Mouse (Mus musculus): ENCODE data around the gene Itgb8. TPM values are rescaled to one million over a fixed set of nuclear protein-coding genes. Genes with fewer than 3 reads are reported as not detected.

Itgb8 gene
- total RNA-seq, 2 experiments from 2014 or later = 39.1 to 42.5 TPM

DNA sequence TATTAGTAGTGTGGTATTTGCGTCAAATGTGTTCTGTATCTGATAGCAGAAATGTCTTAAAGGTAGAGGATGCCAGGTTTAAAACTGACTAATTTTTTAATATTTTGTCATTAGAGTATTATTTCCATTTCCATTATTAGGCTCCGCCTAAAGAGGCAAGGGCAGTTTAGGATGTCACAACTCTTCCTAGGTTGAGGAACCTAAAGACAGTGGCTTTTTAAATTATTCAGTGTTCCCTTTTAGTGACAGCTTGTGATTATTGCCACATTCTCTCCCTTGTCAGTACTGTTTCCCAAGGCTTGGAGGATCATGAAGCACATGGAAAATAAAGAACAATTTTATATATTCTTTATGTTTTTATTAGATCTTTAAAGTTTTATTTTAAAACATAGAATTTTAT lies 80.9 kb downstream of the Itgb8 start:
- no peak for DNase-seq (ENCODE audit: low spot score in 2 of 2)
- intact Hi-C loops (cut with DNase I) = no loop called here

DNA sequence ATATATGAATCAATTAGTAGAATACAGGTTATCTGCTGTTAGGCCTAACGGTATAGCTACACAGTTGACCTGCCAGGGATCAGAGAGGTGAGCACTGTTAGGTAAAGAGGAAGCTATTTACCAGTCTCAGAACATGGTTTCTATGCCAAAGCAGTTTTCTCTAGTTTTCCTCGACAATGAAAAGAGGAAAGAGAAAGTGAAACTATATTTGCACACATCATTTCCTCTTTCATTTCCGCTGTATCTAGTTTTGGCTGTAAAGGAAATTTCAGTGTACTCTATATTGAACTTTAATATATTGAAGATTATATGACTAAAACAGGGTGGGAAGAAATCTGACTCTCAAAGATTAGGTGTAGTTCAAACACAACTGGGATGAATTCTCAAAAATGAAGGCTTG lies 81.5 kb downstream of the Itgb8 start:
- intact Hi-C loops (cut with DNase I) = no loop called here
- no peak for DNase-seq (ENCODE audit: low spot score in 2 of 2)

DNA sequence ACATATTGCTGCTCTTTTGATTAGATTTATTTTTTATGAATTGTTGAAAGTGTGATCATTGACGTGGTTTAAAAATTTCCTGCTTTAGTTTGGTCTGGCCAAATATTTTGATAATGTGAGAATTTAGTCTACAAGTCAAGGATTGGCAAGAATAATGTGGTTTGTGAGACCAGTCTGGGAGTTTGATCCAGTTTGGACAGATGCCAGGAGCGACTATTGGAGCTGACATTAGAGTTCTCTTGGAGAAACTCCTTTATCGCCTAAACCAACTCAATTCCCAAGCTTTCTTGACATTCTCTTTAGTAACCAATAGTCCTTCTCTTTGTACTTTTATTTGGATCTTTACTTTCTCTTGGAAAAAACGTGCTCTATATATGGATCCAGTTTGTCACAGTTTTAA lies 83.0 kb downstream of the Itgb8 start:
- intact Hi-C loops (cut with DNase I) = no loop called here
- no peak for DNase-seq (ENCODE audit: low spot score in 2 of 2)

DNA sequence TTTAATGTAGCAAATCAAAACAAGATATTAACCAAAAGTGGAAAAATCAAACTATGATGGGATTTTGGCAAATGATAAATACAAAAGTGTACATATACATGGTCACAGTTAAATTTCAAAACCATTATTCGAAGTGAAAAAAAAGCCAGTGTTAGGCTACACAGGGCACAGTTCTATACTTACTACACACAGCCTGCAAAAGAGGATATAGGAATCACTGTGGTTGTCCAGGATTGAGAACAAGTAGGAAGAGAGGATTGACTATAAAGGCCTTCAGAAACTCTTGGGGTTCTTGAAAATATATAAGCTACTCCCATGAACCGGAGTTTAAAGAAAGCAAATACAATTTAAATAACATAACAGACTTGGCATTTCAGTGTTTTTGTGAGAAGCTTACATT lies 87.6 kb downstream of the Itgb8 start:
- no peak for DNase-seq (ENCODE audit: low spot score in 2 of 2)
- intact Hi-C loops (cut with DNase I) = no loop called here

DNA sequence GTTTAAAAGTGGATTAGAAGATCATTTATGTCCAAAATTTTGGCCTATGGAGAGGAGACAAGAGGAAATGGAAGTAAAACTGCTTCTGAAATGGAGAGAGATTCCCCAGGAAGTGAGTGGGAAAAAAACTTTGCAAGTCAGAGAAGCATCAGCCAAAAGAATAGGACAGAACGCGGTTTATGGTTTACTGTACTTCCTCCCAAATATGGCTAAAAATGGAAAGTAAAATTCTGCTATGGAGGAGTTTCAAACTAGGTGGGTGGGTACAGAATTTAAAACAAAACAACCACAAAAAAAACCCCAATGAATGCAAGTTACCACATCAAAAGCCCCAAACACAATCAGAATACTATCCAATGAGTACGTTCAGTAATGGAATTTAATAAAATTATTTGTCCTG lies 90.8 kb downstream of the Itgb8 start:
- intact Hi-C loops (cut with DNase I) = no loop called here
- no peak for DNase-seq (ENCODE audit: low spot score in 2 of 2)

DNA sequence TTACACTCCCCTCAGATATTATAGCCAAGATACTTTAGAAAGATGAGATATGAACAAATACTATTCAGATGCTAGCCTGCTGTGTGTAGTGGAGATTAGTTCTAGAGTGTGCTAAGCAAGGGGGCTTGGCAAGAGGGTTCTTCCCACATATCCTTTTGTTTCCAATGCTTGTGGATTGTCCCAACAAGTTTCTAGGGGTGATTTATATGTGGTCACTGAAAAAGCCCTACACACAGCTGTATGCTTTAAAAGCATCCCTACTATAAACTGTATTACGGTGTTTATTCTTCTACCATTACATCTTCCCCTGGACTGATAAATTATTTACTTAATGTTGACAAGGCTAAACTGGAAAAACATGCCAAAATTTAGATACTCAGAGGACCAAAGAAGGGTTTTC lies 92.6 kb downstream of the Itgb8 start:
- intact Hi-C loops (cut with DNase I) = no loop called here
- no peak for DNase-seq (ENCODE audit: low spot score in 2 of 2)

DNA sequence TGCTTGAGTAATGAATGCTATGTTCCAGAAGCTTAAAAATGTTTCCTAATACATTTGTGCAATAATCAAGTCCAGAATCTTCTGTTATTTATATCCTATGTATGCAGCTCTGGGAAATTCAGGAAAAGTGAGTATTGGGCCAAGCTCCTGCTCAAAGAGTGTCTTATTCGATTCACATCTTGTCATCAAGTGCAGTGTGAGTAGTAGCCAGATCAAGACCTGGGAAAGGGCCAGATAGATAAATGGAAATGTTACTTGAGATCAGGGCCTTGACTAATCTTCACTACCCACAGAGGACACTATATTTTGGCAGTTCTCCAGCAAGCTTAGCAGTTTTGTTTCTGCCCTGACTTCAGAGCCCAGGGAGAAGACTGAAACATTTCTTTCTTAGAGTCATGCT lies 100.7 kb downstream of the Itgb8 start:
- no peak for DNase-seq (ENCODE audit: low spot score in 2 of 2)
- intact Hi-C loops (cut with DNase I) = no loop called here

DNA sequence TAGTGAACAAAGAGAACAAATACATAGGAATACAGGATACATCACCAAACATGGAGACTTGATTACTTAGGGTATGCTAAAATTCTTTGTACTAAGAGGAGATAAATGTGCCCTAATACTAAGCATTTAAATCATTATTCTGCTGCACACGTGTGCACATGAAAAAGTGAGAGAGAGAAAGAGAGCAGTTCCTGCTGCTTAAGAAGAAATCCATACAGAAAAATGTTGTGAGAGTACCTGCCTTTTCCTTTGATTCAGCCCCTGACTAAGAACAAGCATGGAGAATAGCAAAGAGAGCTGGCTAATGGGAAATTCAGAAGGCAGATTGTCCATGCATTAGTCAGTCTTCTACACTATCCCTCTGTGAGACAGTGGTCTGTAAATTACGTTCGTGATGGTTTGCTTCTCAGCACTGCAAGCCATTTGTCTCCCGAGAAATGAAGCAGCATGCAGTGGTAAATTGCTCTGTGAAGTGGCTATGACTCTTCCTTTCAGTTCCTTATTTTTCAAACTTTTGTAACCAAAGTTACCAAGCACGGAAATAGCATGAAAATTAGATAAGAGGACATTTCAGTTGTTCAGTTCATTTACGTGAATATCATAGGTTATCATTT lies 125.0 kb downstream of the Itgb8 start:
- intact Hi-C loops (cut with DNase I) = no loop called here
- no peak for DNase-seq (ENCODE audit: low spot score in 2 of 2)

DNA sequence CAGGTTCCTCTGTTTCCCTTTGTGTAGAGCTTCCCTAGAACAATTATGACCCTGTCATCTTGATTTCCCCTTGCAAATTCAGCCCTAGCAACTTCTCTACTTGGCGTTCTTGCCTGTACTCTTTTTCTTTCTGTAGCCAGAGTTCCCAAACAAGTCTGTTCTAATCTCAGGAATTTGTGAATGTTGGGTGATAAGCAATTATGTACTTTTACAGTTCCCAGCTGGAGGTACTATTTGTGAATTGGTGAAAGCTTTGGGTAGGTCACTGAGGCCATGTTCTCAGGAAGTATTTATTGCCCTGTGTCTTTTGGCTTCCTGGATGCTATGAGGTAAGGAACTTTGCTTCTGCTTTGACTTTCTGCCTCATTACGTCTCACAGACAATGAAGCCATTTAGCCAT lies 128.5 kb downstream of the Itgb8 start:
- intact Hi-C loops (cut with DNase I) = no loop called here
- no peak for DNase-seq (ENCODE audit: low spot score in 2 of 2)

Other genes starting within 250 kb of the Itgb8 start
- under 1 TPM; 0.09 to 0.10 TPM for gene Macc1, start 75.5 kb upstream of the Itgb8 start, total RNA-seq (2021)